Mouse (Mus musculus) lung, postnatal 0 days (tissue): Measurements from ENCODE around the gene Rps27a. TPM values are rescaled to one million over a fixed set of nuclear protein-coding genes. Genes with fewer than 3 reads are reported as not detected.

Experiments used
- ATAC-seq: fragments of 200-750 bp; cut with Nextera tagmentation; 2 replicates; pipeline ENCODE4 v1.8.0; 2017; ENCODE audit warnings: moderate library complexity
- DNase-seq: peaks from one replicate; pipeline ENCODE4 v3.0.0-alpha.2; 2016; ENCODE audit warnings: low spot score
- H3K27ac ChIP-seq: fragments of 300-500 bp; sonication (generic); 2 replicates; pipeline ENCODE4 v1.5.1; 2014; ENCODE audit warnings: antibody characterized with exemption, mild to moderate bottlenecking, low read length, mixed read lengths
- H3K27me3 ChIP-seq: fragments of 300-500 bp; sonication (generic); replicated peaks from 2 replicates; pipeline ENCODE4 v1.6.1; 2014; ENCODE audit warnings: low read length, mixed read lengths; ENCODE audit not compliant: insufficient read depth
- H3K36me3 ChIP-seq: fragments of 300-500 bp; sonication (generic); 2 replicates; pipeline ENCODE4 v1.6.1; 2014; ENCODE audit warnings: low read length, mixed read lengths; ENCODE audit not compliant: insufficient read depth
- H3K4me1 ChIP-seq: fragments of 300-500 bp; sonication (generic); 2 replicates; pipeline ENCODE4 v1.6.1; 2014; ENCODE audit warnings: antibody characterized with exemption, low read depth, low read length, mixed read lengths; ENCODE audit not compliant: insufficient read depth
- H3K4me2 ChIP-seq: fragments of 300-500 bp; sonication (generic); replicated peaks from 2 replicates; pipeline ENCODE4 v1.6.1; 2014; ENCODE audit warnings: low read depth, mild to moderate bottlenecking, low read length, moderate library complexity, mixed read lengths
- H3K4me3 ChIP-seq: fragments of 300-500 bp; sonication (generic); 2 replicates; pipeline ENCODE4 v1.5.1; 2014; ENCODE audit warnings: low read depth, low read length
- H3K9ac ChIP-seq: fragments of 300-500 bp; sonication (generic); replicated peaks from 2 replicates; pipeline ENCODE4 v1.6.1; 2014; ENCODE audit warnings: low read depth, mild to moderate bottlenecking
- H3K9me3 ChIP-seq: fragments of 300-500 bp; sonication (generic); 2 replicates; pipeline ENCODE4 v1.6.1; 2016; ENCODE audit warnings: low read length, mixed read lengths
- CTCF ChIP-seq: IDR thresholded peaks from 2 replicates; pipeline ENCODE4 v1.5.1; 2016; ENCODE audit warnings: antibody characterized with exemption, mild to moderate bottlenecking
- EP300 ChIP-seq: IDR thresholded peaks from 2 replicates; pipeline ENCODE4 v1.6.1; 2016; ENCODE audit warnings: antibody characterized with exemption, mild to moderate bottlenecking, control low read depth
- WGBS: fragments of 180-500 bp; shearing (Covaris S2); extraction: QIAGEN DNeasy Blood & Tissue Kit; methylation state at CpG from one replicate; pipeline ENCODE4 v1.1.7; 2014; 5-methylcytosine and 5-hydroxymethylcytosine counted together
- polyA plus RNA-seq: library from polyadenylated mRNA; unstranded; fragments of >200 nt; fragmentation: Nextera tagmentation; extraction: Ambion mirVana; gene quantifications from 2 replicates; pipeline ENCODE4 v1.2.1, GENCODE M21; 2015

Gene Rps27a
- polyA plus RNA-seq = 660 and 704 TPM in 2 replicates

GRCm38 (mm10) chr11:29547752-29548503 is at the start of gene Rps27a, which contains the start of gene Clhc1:
Gene Rps27a, minus strand, starts transcription at chr11:29548109.
Gene Clhc1, plus strand, starts transcription at chr11:29547950.
- WGBS = under 1% methylated on average over 46 of the region's 46 CpGs
- peak; percentile 97 for ATAC-seq

GRCm38 (mm10) chr11:29597159-29597558 is 49.2 kb upstream of the Rps27a start:
- no peak overlapping the region for H3K9ac ChIP-seq
- no peak overlapping the region for H3K27ac ChIP-seq
- DNase-seq (no peak), ATAC-seq (no peak)
- H3K4me2 ChIP-seq = no peak overlapping the region
- H3K4me1 ChIP-seq = no peaks in the 10 kb centered on the region
- no peak overlapping the region for H3K4me3 ChIP-seq
- H3K27me3 ChIP-seq = no peaks in the 10 kb centered on the region
- TF ChIP-seq EP300 (no peak), CTCF (no peak)
- H3K36me3 ChIP-seq = no peaks in the 10 kb centered on the region
- H3K9me3 ChIP-seq = no peaks in the 10 kb centered on the region

More at GRCm38 (mm10) chr11:29547752-29548503, at the start of gene Rps27a, which contains the start of gene Clhc1:
- peak; percentile 82; the same call in 1 of the 2 replicates for TF ChIP-seq EP300
- TF ChIP-seq CTCF = peak; percentile 35; the same call in 1 of the 2 replicates
- peak within 1 kb of the TSS; percentile 84 for H3K9ac ChIP-seq
- no peaks in the 10 kb centered on the region for H3K9me3 ChIP-seq
- H3K4me2 ChIP-seq = peak within 1 kb of the TSS; percentile 70
- H3K4me3 ChIP-seq = peak within 1 kb of the TSS; percentile 79
- H3K27me3 ChIP-seq = no peaks in the 10 kb centered on the region
- H3K4me1 ChIP-seq = peaks cover 3% of the 10 kb centered on the region; the same call in 1 of the 2 replicates
- DNase-seq = peak; percentile 97
- peak within 1 kb of the TSS; percentile 76 for H3K27ac ChIP-seq
- H3K36me3 ChIP-seq = peaks cover 5% of the 10 kb centered on the region; the same call in 1 of the 2 replicates

GRCm38 (mm10) chr11:29595217-29595616 is 47.3 kb upstream of the Rps27a start:
- Histone ChIP-seq H3K36me3 (no peaks in the 10 kb centered on the region), H3K4me3 (no peak overlapping the region), H3K4me2 (no peak overlapping the region), H3K27me3 (no peaks in the 10 kb centered on the region), H3K9me3 (no peaks in the 10 kb centered on the region), H3K27ac (no peak overlapping the region), H3K9ac (no peak overlapping the region), H3K4me1 (no peaks in the 10 kb centered on the region)
- ATAC-seq (no peak), DNase-seq (no peak)
- TF ChIP-seq EP300 (no peak), CTCF (no peak)

- H3K27me3 ChIP-seq = no peaks in the 10 kb centered on the region
- no peak overlapping the region for H3K9ac ChIP-seq
- no peak for DNase-seq
- H3K4me1 ChIP-seq = no peaks in the 10 kb centered on the region
- TF ChIP-seq EP300 (no peak), CTCF (peak; percentile 66)
- no peak for ATAC-seq
- no peak overlapping the region for H3K4me3 ChIP-seq
- no peak overlapping the region for H3K4me2 ChIP-seq
- no peak overlapping the region for H3K27ac ChIP-seq
- H3K9me3 ChIP-seq = no peaks in the 10 kb centered on the region
- no peaks in the 10 kb centered on the region for H3K36me3 ChIP-seq
Observed at GRCm38 (mm10) chr11:29579610-29580009, 31.7 kb upstream of the Rps27a start.

GRCm38 (mm10) chr11:29572656-29573055 is 24.7 kb upstream of the Rps27a start:
- ATAC-seq (no peak), DNase-seq (no peak)
- TF ChIP-seq CTCF (no peak), EP300 (no peak)
- Histone ChIP-seq H3K9ac (no peak overlapping the region), H3K27ac (no peak overlapping the region), H3K27me3 (no peaks in the 10 kb centered on the region), H3K36me3 (no peaks in the 10 kb centered on the region), H3K4me2 (no peak overlapping the region), H3K4me1 (no peaks in the 10 kb centered on the region), H3K4me3 (no peak overlapping the region), H3K9me3 (no peaks in the 10 kb centered on the region)
- 59% methylated on average over 2 of the region's 2 CpGs for WGBS

GRCm38 (mm10) chr11:29571536-29571935 is 23.6 kb upstream of the Rps27a start:
- DNase-seq (no peak), ATAC-seq (no peak)

More at GRCm38 (mm10) chr11:29571536-29571935, 23.6 kb upstream of the Rps27a start:
- TF ChIP-seq CTCF (no peak), EP300 (no peak)
- H3K4me1 ChIP-seq = no peaks in the 10 kb centered on the region
- no peaks in the 10 kb centered on the region for H3K27me3 ChIP-seq
- no peaks in the 10 kb centered on the region for H3K9me3 ChIP-seq
- no peak overlapping the region for H3K4me2 ChIP-seq
- WGBS = 27% methylated on average over 3 of the region's 3 CpGs
- H3K9ac ChIP-seq = no peak overlapping the region
- H3K27ac ChIP-seq = no peak overlapping the region
- H3K36me3 ChIP-seq = no peaks in the 10 kb centered on the region
- H3K4me3 ChIP-seq = no peak overlapping the region
